Mouse (Mus musculus): ENCODE measurements around the gene Bcl2.

Bcl2 gene

GRCm38 (mm10) chr1:106616955-106617354, 97.1 kb downstream of the Bcl2 start:
- no peak for DNase-seq

DNA sequence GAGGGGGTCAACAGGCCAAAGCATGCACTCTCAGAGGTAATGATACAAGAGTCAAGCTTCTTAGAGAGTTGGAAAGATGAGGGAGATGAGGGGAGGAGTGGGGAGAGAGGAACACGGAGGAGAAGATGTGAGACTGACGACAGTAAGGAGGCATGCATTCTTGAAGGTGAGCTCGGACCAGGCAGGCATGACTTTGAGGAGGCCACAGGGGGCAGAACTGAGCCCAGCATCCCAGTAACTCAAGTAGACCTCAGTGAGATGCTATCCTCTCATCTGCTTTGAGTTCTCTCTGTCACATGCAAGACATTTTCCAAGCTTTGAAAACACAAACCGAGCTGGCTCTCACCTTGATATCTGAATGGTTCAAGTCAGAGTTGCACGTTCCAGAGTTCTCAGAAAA, 100.7 kb downstream of the Bcl2 start:
- DNase-seq = peak in 1 of 2 experiments; percentile 20

DNA sequence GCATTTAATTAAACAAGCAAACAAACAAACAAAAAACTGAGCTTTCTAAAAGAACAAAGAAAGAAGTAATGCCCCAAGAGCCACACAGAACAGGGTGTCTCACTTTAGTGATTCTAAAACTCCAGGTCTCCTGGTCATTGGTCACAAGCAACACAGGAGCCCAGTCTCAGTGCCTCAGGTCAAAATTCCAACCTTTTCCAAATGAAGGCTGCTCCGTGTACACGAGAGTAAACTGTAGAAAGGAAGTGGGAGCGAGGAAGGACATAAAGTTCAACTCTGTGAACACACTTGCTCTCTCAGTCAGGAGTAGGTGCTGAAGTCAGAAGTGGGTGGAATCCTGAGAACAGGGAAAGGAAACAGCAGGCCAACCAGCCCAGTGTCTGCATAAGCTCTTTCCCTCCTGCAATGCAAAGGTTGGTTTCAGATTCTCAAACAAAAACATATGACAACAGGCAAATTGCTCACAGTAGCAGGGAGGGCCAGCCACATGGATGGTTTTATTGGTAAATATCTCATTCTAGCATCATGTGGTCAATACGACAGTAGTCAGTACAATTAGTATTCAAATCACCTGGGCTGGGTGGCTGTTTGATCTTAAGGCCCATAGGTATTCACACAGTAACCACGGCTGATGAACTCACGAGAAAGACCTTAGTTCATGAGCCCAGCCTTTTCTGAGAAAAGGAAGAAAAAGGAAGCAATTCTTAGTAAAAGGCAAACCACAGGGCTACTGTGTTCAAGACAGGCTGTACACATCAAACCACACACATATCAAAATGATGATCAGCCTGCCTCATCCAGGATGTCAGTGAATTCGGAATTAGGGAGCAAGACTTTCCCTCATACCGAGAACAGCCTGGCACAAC, 101.7 kb downstream of the Bcl2 start:
- peak; percentile 16 to 31 for DNase-seq

DNA sequence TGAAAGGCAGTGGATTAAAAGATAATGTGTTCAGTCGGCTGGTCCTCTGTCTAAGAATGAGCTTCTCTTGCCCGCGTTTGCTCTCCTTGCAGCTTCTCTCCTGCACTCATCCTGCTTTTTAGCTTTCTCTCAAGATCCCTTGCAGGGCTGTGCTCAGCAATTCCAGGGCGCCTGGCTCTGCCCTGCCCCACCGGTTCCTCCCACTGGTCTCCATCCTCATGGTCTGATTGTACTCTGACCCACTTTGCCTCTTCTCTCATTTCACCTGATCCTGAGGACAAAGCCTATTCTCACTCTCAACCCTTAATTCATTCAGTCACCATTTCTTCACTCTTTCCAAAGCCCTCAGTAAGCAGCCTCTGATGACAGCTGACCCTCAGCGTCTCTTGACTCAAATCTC, 102.8 kb downstream of the Bcl2 start:
- no peak for DNase-seq

DNA sequence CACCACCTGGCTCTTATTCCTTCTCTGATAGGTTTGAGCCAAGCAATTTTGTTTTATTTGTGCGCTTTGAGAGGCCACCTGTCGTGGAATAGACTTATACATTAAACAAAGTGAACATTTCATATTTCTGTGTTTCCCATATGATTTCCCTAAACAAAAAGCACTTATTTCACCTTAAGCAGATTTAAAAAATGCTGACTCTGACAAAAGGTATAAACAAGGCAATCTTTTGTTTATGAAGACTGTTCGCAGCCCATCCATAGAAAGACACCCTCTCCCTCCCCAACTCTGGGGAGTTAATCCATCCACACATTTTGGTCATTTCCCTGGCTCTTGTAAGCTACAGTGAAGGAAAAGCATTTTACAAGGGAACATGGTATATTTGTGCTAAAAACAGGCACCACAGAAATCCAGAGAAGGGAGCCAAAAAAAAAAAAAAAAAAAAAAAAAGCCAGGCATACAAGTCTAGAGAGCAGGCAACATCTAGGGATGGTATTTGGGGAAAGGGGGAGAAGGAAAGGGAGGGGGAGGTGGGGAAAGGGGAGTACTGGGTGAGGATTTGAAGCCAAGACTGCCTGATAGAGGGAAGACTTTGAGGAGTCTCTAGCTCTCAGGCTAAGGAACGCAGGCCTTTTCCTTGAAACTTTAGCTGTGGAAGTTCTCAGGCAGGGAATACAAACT, 105.8 kb downstream of the Bcl2 start:
- DNase-seq = no peak

DNA sequence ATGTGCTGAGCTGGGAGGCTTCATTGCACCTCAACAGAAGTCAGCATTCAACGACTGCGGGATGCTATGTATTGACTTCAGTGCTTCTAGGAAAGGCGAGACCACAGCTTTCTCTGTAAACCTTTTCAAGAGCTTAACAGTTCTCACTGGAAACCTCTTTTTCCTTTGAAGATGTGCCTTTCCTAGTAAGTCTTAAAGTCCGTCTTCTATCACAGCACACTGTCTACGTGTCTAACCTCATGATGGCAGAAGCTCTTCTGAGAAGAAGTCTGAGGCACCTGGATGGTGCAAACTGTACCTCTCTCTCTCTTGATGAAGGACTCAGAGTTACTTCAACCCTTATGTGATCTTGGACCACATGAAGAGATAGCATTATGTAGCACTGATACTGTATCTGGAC, 107.1 kb downstream of the Bcl2 start:
- DNase-seq = no peak

DNA sequence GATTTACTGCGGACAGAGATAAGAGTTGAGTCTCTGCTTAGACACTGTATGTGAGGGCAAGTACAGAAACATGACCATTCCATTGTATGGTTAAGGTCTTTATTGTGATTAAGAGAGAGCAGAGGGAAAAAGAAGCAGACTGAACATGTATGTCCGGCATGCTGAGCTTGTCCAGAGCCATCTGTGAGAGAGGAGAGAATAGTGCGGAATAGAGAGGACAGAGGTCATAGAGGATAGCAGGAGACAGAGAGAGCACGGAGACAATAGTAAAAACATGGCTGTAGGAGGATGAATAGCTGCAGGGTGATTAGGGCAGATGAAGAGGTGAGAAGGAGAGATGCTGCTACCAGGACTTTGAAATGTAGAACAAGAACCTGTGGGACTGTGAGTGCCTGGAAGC, 110.7 kb downstream of the Bcl2 start:
- DNase-seq = no peak

DNA sequence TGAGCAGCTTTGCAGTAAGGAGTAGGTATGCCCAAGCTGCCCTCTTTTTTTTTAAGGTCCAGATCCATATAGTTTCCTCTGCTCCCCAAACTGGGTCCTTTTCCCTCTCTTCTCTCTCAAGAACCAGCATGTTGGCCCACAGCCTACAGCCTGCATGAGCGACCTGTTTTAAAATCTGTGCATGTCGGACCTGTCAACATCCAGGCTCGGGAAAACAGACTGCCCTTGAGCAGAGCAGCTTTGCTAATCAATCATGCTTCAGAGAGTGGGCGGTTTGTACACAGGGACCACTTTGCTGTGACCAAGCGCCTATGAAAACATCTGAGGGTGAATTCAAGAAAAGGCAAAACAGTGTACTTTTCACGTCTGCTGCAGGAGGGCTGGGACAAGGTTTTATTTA, 111.1 kb downstream of the Bcl2 start:
- no peak for DNase-seq

- no peak for DNase-seq
Measured at GRCm38 (mm10) chr1:106602536-106602935, 111.5 kb downstream of the Bcl2 start.

GRCm38 (mm10) chr1:106601247-106601646, 112.8 kb downstream of the Bcl2 start:
- no peak for DNase-seq

DNA sequence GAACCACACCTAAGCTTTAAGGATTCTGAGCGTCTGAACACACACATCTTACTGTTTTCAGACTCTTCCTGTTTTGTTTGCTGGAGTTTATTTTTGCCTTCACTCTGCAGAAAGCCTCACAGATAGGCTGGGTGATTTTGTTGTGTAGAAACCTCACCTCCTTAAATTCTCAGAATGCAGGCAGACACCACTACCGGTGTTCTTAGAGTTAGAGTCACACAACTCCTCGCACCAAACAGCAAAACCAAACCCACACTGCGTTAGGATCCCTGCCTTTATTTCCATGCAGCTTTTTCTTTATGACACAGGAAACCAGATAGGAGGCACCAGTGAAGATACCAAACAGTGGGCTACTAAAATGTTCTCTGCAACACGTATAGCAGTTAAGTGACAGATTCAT, 113.2 kb downstream of the Bcl2 start:
- DNase-seq = no peak

DNA sequence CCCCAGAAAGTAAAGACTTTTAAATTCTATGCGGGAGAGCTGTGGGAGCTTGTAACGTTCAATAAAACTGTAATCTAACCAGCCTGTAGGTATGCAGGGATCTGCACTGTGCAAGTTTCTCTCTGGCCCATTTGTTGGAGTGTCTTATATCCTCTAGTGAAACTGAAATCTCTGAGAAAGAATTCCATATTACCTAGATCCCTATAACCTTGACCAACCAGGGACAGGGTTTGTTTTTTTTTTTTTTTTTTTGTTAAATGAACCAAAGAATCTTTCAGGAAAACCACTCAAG, 115.8 kb downstream of the Bcl2 start:
- DNase-seq = no peak

- no peak for DNase-seq
Measured at GRCm38 (mm10) chr1:106597575-106598291, 116.3 kb downstream of the Bcl2 start.

- DNase-seq = no peak
Measured at GRCm38 (mm10) chr1:106596380-106596779, 117.7 kb downstream of the Bcl2 start.

DNA sequence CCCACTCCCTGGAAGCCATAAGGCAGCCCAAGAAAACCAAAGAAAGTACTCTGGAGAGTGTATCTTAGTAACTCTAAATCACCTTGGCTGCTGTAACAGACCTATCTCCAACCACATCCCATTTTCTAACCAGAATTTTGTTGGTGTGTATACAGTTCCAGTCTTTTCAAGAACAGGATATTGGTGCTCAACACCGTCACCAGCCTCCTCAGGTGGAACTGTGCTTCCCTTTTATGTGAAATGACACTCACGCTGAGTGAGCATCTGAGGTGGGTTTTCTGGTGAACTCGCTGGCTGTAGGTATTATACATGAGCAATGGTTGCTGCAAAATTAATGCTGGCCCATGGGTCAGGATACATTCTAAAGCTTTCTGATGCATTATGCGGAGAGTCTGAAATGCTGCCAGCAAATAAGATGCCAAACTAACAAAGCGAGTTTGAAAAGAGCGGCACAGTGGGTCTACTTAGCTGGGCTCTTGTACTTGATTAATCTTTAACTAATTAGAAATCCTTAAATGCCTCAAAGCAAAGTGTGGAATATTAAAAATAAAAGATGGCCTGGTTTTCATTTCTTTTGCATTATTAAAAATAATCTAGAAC, 118.7 kb downstream of the Bcl2 start:
- peak; percentile 42 to 49 for DNase-seq

- no peak for DNase-seq
Measured at GRCm38 (mm10) chr1:106591180-106591774, 122.8 kb downstream of the Bcl2 start.

- no peak for DNase-seq
Measured at GRCm38 (mm10) chr1:106589141-106589540, 124.9 kb downstream of the Bcl2 start.

- DNase-seq = no peak
Measured at GRCm38 (mm10) chr1:106587866-106588470, 126.1 kb downstream of the Bcl2 start.

DNA sequence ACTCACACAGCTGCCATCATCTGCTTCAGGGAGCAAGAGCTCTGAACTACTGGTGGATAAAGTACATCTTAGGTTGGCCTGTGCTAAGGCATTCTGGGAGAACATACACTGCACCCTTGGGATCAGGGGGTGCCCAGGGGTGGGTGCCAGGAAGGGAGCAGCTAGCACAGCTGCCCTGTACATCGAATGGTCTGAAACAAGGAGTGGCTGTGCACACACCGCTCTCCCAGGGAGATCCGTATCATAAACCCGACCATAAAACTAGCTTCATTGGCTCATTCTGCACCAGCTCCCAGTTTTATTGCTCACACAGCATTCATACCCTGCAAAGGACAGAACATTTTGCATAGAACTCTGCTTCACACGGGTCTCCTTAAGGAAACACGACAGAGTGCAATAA, 127.3 kb downstream of the Bcl2 start:
- no peak for DNase-seq

- no peak for DNase-seq
Measured at GRCm38 (mm10) chr1:106585349-106585748, 128.7 kb downstream of the Bcl2 start.

DNA sequence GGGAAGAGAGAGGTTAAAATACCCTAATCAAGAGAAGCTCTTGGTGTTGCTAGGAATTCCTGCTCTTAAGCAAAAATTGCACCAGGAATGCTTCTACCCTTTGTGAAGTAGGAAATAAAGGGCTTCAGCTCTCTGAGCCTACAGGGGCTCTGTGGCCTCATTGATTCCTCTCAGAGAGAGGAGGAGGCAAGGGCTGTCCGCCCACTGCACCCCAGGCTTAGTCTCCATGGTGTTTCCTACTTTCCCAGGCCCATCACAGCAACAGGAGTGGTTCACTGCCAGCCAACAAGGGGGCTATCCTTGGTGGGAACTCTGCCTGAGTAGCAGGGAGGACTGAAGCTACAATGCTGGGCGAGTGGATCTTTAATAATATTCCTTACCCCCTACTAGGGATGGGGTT, 129.2 kb downstream of the Bcl2 start:
- no peak for DNase-seq

GRCm38 (mm10) chr1:106584273-106584672, 129.8 kb downstream of the Bcl2 start:
- DNase-seq = no peak

All from B cell, adult 2 months (primary cell).